Mouse (Mus musculus): ENCODE measurements around the gene Car9.

The Car9 gene

DNA sequence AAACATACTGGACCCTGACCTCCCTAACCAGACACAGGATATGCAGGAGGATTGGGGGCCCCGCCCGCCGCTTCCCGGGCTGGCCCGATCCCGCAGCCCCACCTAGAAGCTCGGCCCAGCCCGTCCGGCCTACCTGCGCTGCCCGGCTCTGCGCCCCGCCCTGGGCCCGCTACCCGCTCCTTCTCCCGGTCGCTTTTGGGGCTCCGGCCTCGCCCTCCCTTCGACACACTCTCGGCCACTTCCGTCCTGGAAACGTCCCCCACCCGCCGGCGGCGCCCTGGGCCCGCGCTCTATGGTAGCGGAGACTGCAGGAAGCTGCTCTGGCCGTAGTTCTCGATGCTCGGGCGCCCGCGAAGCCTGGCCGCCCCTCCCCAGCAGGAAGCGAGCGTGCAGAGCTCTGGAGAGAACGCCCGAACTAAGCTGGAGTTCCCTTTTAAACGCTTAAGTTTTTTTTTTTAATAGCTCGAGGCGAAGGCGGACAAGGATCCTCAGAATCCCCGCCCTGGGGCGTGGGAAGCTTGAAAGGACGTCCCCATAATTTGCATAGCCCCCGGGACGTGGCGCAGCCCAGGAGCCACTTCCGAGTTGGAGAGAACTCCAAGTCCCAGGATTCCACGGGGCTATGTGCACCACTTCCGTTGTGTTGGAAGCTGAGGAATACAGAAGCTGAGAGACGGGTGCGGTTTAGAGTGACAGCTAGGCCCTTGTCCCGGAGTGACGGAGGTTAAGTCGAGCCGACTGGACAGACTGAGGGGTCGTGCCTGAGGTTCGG, 55.4 kb downstream of the Car9 start, which contains the start of the genes Creb3 and Tln1:
Creb3 (plus strand) TSS at position 336 of the 772 bp plus-strand sequence.
Tln1 (minus strand) TSS at position 695 of the 772 bp plus-strand sequence.
- DNase-seq (ENCODE audit: low read depth in 1 of 2, low spot score in 2 of 2), result peak; percentile 95

DNA sequence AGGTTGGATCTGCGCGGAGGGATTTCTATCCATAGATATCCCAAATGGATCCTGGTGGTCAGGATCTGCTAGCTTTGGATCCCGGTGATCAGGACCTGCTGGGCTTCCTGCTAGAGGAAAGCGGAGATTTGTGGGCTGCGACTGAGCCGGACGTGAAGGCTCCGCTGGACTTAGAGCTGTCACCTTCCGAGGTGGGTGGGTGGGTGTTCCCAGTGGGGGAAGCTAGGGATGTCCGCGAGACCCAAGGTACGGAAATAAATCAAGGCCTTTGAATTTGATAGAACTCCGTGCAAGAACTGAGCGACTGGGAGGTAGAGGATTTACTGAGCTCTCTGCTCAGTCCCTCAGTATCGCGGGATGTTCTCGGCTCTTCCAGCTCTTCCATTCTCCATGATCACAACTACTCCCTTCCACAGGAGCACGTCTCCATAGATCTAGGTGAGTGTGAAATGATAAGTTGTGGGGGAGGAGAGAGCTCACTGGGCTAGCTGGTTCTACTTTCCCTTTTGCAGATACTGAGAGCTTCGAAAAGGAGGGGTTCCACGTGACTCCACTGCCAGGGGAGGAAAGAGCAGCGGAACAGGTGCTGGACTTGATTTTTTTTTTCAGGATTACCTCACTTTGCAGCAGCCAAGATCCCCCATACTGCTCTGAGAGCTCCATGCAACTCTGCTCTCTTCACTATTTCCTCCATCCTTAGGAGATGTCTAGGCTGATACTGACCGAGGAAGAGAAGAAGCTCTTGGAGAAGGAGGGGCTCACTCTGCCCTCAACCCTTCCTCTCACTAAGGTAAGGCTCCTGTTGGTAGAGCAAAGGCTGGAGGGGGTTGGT, 56.2 kb downstream of the Car9 start:
- no peak for DNase-seq (ENCODE audit: low read depth in 1 of 2, low spot score in 2 of 2)

Data from monocyte, adult 2 months (primary cell).